In the genomic region with DNA sequence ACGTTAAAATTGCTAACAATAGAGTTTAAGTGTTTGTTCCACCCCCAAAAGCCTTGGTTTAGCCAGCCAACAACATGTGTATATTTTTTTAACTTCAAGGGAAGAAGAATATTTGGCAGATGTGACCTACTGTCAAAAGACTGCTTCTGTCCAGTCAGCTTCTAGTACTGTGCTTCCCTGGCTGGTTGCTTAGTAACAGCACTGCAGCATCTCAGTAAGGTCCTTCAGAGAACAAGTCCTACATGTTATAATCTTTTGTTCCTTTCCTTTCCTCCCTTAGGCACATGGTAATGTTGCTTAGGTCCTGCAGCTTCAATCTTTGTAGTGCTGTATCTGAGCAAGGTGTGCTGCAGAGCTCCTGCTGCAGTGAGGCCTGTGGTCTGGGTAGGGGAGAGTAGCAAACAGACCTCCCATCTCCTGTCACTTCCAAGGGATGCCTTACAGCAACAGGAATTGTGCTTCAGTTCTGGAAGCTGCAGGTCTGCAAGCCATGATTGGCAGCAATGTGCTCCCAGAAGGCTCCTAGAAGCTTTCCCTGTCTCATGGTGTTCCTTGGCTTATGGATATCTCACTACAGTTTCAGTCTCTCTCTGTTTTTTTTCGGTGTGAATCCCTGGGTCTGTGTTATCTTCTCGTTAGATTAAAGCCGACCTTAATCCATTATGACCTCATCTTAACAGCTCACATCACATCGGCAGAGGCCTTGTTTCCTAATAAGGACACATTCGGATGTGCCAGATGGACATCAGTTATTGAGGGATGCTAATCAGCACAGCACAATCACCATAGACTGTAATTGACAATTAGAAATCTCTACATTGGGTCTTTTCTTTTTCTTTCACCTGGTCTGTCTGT, we compare ENCODE assay signal across 20 mouse cellular contexts. TPM values are rescaled to one million over a fixed set of nuclear protein-coding genes. Genes with fewer than 3 reads are reported as not detected.
DNase-seq lines count a peak whose midpoint lies in the region; ATAC-seq and TF ChIP-seq lines count a peak whose summit lies in the region.
"Had no signal": no experiment of that assay in that cellular context is flagged by ENCODE, and none has a peak within 500 bp of the region (broad histone marks: within the 10 kb centered on the region; RNA-seq: fewer than 3 reads in every experiment).

No protein-coding gene starts in this region.

- TF ChIP-seq POLR2A in thymus, adult 2 months (IDR thresholded peaks at IDR 0.05; ENCODE audit: control insufficient read depth, extremely low read depth, insufficient read depth, low read length, poor library complexity) = no peak

- no peaks in the 10 kb centered on the region for H3K27me3 ChIP-seq in forebrain, embryonic 13.5 days
- H3K27me3 ChIP-seq in forebrain, embryonic 11.5 days (ENCODE audit: control insufficient read depth, insufficient read depth, low read length) = no peaks in the 10 kb centered on the region
- H3K27me3 ChIP-seq in thymus, adult 2 months (ENCODE audit: control insufficient read depth, insufficient read depth, low read length) = no peaks in the 10 kb centered on the region
- H3K27me3 ChIP-seq in midbrain, embryonic 15.5 days (replicated peaks) = no peaks in the 10 kb centered on the region
- H3K27me3 ChIP-seq: embryonic facial prominence, embryonic 12.5 days; limb, embryonic 12.5 days; stomach, embryonic 15.5 days had no signal

- no peak for DNase-seq in forebrain, embryonic 11.5 days (ENCODE audit: low spot score)
- no peak for DNase-seq in thymus, adult 2 months
- DNase-seq in thymus, postnatal 4 days = no peak
- no peak for DNase-seq in T-cell, adult 2 months (ENCODE audit: low spot score)
- DNase-seq in lung, postnatal 14 days = no peak
- DNase-seq: cerebellum, adult 18-20 months; gastrocnemius, postnatal 14 days; kidney, adult 11 months; kidney, postnatal 14 days; spleen, adult 18-20 months; thymus, postnatal 25 days had no signal

- no peak for TF ChIP-seq CTCF in thymus, adult 2 months (IDR thresholded peaks at IDR 0.05; ENCODE audit: borderline replicate concordance, control insufficient read depth, extremely low read depth, insufficient read depth, low read length, poor library complexity)

- H3K9me3 ChIP-seq in forebrain, embryonic 13.5 days (replicated peaks) = no peaks in the 10 kb centered on the region
- no peaks in the 10 kb centered on the region for H3K9me3 ChIP-seq in forebrain, embryonic 11.5 days (ENCODE audit: control insufficient read depth, low read length)
- no peaks in the 10 kb centered on the region for H3K9me3 ChIP-seq in midbrain, embryonic 15.5 days
- H3K9me3 ChIP-seq: embryonic facial prominence, embryonic 12.5 days; heart, embryonic 10.5 days; limb, embryonic 12.5 days; stomach, embryonic 15.5 days had no signal

- 49% methylated on average over 6 of the region's 6 CpGs for WGBS in forebrain, embryonic 13.5 days
- WGBS in forebrain, embryonic 11.5 days = 67% methylated on average over 6 of the region's 6 CpGs
- WGBS in thymus, adult 2 months = 96% methylated on average over 6 of the region's 6 CpGs
- 61% methylated on average over 6 of the region's 6 CpGs for WGBS in midbrain, embryonic 15.5 days

- no peak overlapping the region for H3K4me3 ChIP-seq in forebrain, embryonic 13.5 days
- H3K4me3 ChIP-seq in forebrain, embryonic 11.5 days (ENCODE audit: low read depth, low read length) = no peak overlapping the region
- H3K4me3 ChIP-seq in thymus, adult 2 months (ENCODE audit: control insufficient read depth, insufficient read depth, low read length) = no peak overlapping the region
- no peak overlapping the region for H3K4me3 ChIP-seq in midbrain, embryonic 15.5 days
- H3K4me3 ChIP-seq: embryonic facial prominence, embryonic 12.5 days; heart, embryonic 10.5 days; limb, embryonic 12.5 days; stomach, embryonic 15.5 days had no signal

- no peak overlapping the region for H3K9ac ChIP-seq in forebrain, embryonic 13.5 days
- H3K9ac ChIP-seq in forebrain, embryonic 11.5 days (ENCODE audit: low read length) = no peak overlapping the region
- no peak overlapping the region for H3K9ac ChIP-seq in midbrain, embryonic 15.5 days
- H3K9ac ChIP-seq: embryonic facial prominence, embryonic 12.5 days; limb, embryonic 12.5 days; liver, embryonic 14.5 days; stomach, embryonic 15.5 days had no signal

- ATAC-seq in forebrain, embryonic 13.5 days = peak; percentile 46
- ATAC-seq in forebrain, embryonic 11.5 days (replicated peaks; ENCODE audit: low FRiP score) = no peak
- peak; percentile 85 for ATAC-seq in midbrain, embryonic 15.5 days (replicated peaks)
- no peak for ATAC-seq in inflammation-experienced regulatory T-cells, adult 6 months
- ATAC-seq: activated CD4-positive, CD25-positive, alpha-beta regulatory T cell, adult 4 months had no signal

- H3K4me1 ChIP-seq in forebrain, embryonic 13.5 days = peaks cover 24% of the 10 kb centered on the region
- no peaks in the 10 kb centered on the region; the same call in 1 of the 2 replicates for H3K4me1 ChIP-seq in forebrain, embryonic 11.5 days (replicated peaks; ENCODE audit: control insufficient read depth, insufficient read depth, low read length)
- peaks cover 23% of the 10 kb centered on the region for H3K4me1 ChIP-seq in thymus, adult 2 months (replicated peaks; ENCODE audit: control insufficient read depth, insufficient read depth, low read length)
- H3K4me1 ChIP-seq in midbrain, embryonic 15.5 days = peaks cover 8% of the 10 kb centered on the region
- H3K4me1 ChIP-seq: embryonic facial prominence, embryonic 12.5 days; heart, embryonic 10.5 days had no signal

- no peaks in the 10 kb centered on the region for H3K36me3 ChIP-seq in forebrain, embryonic 13.5 days (ENCODE audit: poor library complexity, severe bottlenecking)
- no peaks in the 10 kb centered on the region for H3K36me3 ChIP-seq in forebrain, embryonic 11.5 days (ENCODE audit: control insufficient read depth, insufficient read depth, low read length)
- no peaks in the 10 kb centered on the region for H3K36me3 ChIP-seq in thymus, adult 2 months (ENCODE audit: control insufficient read depth, insufficient read depth, low read length)
- no peaks in the 10 kb centered on the region for H3K36me3 ChIP-seq in midbrain, embryonic 15.5 days (replicated peaks)
- H3K36me3 ChIP-seq: embryonic facial prominence, embryonic 12.5 days; heart, embryonic 10.5 days; limb, embryonic 12.5 days; stomach, embryonic 15.5 days had no signal

- peak overlapping the region; percentile 40 for H3K27ac ChIP-seq in forebrain, embryonic 13.5 days
- H3K27ac ChIP-seq in forebrain, embryonic 11.5 days (ENCODE audit: low read depth, low read length) = no peak overlapping the region
- peak overlapping the region; percentile 30; the same call in 1 of the 2 replicates for H3K27ac ChIP-seq in thymus, adult 2 months (ENCODE audit: control insufficient read depth, insufficient read depth, low read length)
- H3K27ac ChIP-seq in midbrain, embryonic 15.5 days = peak overlapping the region; percentile 73
- H3K27ac ChIP-seq: embryonic facial prominence, embryonic 12.5 days; heart, embryonic 10.5 days; limb, embryonic 12.5 days; liver, embryonic 14.5 days had no signal

- H3K4me2 ChIP-seq in forebrain, embryonic 13.5 days = no peak overlapping the region
- no peak overlapping the region for H3K4me2 ChIP-seq in forebrain, embryonic 11.5 days (ENCODE audit: low read depth, low read length, severe bottlenecking)
- H3K4me2 ChIP-seq in midbrain, embryonic 15.5 days = no peak overlapping the region
- H3K4me2 ChIP-seq: embryonic facial prominence, embryonic 12.5 days; limb, embryonic 12.5 days; stomach, embryonic 15.5 days had no signal

RNA-seq across cellular contexts. Expression of a gene that starts 34.3 kb away (rescaled TPM):
- polyA plus RNA-seq in forebrain, embryonic 13.5 days (2015; fragmentation: Nextera tagmentation; extraction: Ambion mirVana) = 1.5 and 1.6 TPM in 2 replicates
- polyA plus RNA-seq in forebrain, embryonic 11.5 days (2014; fragmentation: Nextera tagmentation; extraction: Ambion mirVana) = 2.7 and 4.0 TPM in 2 replicates
- 54.7 and 54.8 TPM in 2 replicates for polyA plus RNA-seq in thymus, adult 2 months (2012; rRNA removed)
- 1.2 and 1.3 TPM in 2 replicates for polyA plus RNA-seq in midbrain, embryonic 15.5 days (2015; fragmentation: Nextera tagmentation; extraction: Ambion mirVana)
- polyA plus RNA-seq in inflammation-experienced regulatory T-cells, adult 6 months (2017; shearing (Covaris generic)) = 1 to 10 TPM; 5.3 to 7.9 (median 5.9) TPM

Comparison
In these comparisons a context has a peak if more than half of its experiments do, and no peak if none do; other contexts are left out.
1. ATAC-seq: peak in forebrain, embryonic 13.5 days (single experiment) and midbrain, embryonic 15.5 days (single experiment); none in forebrain, embryonic 11.5 days (single experiment) and inflammation-experienced regulatory T-cells, adult 6 months (single experiment).